Mouse (Mus musculus): ENCODE measurements around the gene Arl16.

DNA sequence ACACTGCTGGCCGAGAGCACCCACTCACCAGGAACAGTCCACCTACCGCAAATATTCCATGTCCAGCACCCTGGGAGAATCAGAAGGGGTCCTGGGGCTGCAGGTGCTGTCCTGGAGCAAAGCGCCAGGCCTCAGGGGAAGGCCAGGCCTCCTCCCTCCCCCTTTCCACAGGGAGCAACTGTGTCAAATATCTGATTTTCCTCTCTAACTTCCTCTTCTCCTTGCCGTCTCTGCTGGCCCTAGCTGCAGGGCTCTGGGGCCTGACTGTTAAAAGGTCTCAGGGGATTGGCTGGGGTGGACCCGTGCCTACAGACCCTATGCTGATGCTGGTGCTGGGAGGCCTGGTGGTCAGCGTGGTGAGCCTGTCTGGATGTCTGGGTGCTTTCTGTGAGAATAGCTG lies 23.3 kb downstream of the Arl16 start:
- TF ChIP-seq CTCF (IDR thresholded peaks at IDR 0.05; ENCODE audit: extremely low read depth, insufficient read depth, insufficient read length, insufficient replicate concordance) (no peak), POLR2A (IDR thresholded peaks at IDR 0.05; ENCODE audit: low read depth, low read length) (no peak)
